Mouse (Mus musculus) lung, adult 2 months (tissue): ENCODE measurements around the gene Snx32.

ENCODE experiments used
- CTCF ChIP-seq: fragments of 200-500 bp; IDR thresholded peaks from 2 replicates; pipeline ENCODE4 v1.5.1; 2011; ENCODE audit warnings: mild to moderate bottlenecking, low read length, control low read depth; ENCODE audit not compliant: insufficient read depth
- POLR2A ChIP-seq: fragments of 200-500 bp; IDR thresholded peaks from 2 replicates; pipeline ENCODE4 v1.6.1; 2011; ENCODE audit warnings: low read depth, mild to moderate bottlenecking, control low read depth, low read length, borderline replicate concordance; ENCODE audit errors: extremely low read depth

DNA sequence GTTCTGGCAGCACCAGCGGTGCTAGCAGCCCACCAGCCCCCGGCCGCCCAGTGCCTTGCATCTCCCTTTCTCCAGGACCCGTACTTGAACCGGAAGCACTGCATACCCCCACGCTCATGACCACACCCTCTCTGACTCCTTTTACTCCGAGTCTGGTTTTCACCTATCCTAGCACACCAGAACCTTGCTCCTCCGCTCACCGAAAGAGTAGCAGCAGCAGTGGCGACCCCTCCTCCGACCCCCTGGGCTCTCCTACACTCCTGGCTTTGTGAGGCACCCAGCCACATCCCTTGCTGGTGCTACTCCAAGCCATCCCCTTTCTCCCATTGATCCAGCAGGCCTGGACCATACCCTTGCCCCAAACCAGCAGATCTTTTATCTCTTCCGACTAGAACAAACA lies 55.3 kb downstream of the Snx32 start:
- TF ChIP-seq CTCF (no peak), POLR2A (no peak)
